Mouse (Mus musculus) kidney, postnatal 36 days (tissue): ENCODE data around the gene Hmgn2.

ENCODE experiments used
- DNase-seq, 2 experiments: peaks; one replicate each; pipeline ENCODE4 v3.0.0; 2021 to 2022; ENCODE audit warnings: mixed read lengths in 2 of 2

The Hmgn2 gene

DNA sequence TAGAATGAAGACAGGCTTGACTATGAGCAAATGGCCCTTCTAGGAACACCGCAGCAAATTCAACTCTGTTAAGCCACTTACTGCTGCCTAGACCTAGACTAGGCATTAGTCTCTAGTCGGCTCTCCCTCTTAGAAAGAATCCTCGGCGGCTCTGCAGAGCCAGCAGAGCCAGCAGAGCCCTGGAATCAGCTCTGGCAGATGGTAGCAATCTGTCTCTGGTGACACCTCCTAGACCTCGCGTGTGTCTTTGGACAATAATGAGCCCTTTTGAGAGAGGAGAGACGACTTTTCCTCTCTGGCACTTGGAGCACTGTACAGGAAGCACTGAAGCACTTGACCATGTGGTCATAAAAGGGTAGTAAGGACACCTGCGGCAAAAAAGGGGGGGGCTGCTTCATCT is 3.3 kb upstream of the Hmgn2 start:
- no peak for DNase-seq

GRCm38 (mm10) chr4:133970876-133971275 is 2.4 kb upstream of the Hmgn2 start:
- no peak for DNase-seq

- no peak for DNase-seq
These were observed 1.7 kb upstream of the Hmgn2 start for GRCm38 (mm10) chr4:133970196-133970595.

GRCm38 (mm10) chr4:133969114-133969770 is 792 bp upstream of the Hmgn2 start:
- no peak for DNase-seq

GRCm38 (mm10) chr4:133967866-133968149 is 642 bp downstream of the Hmgn2 start:
- DNase-seq, result peak; percentile 94 to 95

- peak; percentile 97 to 99 for DNase-seq
These were observed 1.1 kb downstream of the Hmgn2 start for GRCm38 (mm10) chr4:133967138-133967865.

DNA sequence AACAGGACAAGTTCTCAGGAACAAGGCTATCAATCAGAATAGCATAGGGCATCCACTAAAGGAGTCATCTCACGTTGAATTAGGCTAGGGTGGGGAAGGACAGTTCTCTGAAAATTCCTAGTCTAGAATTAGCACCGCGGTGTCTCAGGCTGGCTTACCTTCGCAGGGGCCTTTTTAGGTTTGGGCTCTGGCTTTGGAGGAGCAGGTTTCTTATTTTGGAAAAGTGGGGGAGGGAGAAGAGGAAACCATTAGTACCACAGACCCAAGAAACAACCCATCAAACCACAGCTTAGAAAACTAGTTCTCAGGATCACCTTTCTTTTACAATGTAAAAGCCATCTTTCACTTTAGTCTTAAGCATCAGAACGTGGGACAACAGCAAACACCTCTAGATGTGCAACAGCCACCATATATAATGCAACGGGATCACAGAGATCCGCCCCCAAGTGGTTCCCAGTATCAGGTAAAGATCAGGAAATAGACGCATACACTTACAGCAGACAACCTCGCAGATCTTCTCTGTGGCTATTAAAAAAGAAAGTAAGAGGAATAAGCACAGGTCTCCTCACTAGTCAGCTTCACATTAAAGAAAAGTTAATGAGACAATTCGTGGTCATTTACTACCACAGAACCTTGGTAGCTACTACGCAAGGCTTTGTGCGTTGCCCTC is 2.0 kb downstream of the Hmgn2 start:
- no peak for DNase-seq

GRCm38 (mm10) chr4:133962566-133962965 is 5.9 kb downstream of the Hmgn2 start:
- no peak for DNase-seq

- no peak for DNase-seq
These were observed 9.6 kb downstream of the Hmgn2 start for GRCm38 (mm10) chr4:133958884-133959283.

DNA sequence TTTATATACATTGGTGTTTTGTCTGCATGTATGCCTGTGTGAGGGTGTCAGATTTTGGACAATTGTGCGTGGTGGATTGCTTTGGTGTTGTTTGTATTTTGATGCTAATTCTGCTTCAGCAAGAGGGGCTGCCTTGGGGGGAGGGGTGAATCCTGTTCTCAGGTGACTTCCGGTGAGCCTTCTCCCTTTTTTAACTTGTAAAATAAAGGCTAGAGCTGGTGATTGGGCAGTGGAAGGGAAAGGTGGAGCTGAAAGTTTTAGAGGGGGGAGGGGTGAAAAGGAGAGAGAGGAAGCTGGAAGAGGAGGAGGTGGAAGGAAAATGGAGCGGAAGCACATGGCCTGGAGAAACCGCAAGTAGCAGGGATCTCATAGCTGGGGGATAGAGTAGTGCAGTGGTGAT is 12.1 kb downstream of the Hmgn2 start:
- DNase-seq, result no peak

- no peak for DNase-seq
These were observed 21.7 kb downstream of the Hmgn2 start for GRCm38 (mm10) chr4:133946736-133947135.

DNA sequence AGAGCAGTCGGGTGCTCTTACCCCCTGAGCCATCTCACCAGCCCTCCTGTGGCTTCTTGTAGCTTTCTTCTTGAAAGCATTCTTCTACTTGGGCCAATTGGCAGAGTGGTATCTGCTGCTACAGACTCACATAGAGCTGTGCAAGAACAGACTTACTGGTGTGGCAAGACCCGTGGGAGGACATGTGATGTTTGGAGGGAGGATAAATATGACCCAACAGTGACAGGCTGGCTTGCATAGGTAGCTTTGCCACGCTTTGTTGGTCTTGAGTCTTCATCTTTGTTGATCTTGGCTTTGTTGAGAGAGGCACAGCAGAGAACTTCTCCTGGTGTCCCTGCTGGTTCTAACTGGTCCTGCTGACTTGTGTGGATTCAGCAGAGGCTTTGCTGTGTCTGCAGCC is 24.7 kb downstream of the Hmgn2 start:
- no peak for DNase-seq

DNA sequence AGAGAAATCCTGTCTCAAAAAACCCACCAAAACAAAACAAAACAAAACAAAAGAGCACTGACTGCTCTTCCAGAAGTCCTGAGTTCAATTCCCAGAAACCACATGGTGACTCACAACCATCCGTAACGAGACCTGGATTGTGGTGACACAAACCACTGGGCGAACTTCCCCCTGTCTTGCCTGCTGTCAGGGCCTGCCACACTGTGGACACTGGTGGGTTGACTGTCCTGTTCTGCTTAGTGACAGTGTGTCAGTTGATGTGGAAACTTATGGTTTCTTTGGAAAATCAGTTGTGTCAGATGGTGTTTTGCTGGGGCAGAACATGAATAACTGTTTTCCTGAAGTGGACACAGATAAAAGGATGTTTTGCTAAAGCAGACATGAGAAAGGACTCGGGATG is 25.8 kb downstream of the Hmgn2 start:
- DNase-seq, result no peak

DNA sequence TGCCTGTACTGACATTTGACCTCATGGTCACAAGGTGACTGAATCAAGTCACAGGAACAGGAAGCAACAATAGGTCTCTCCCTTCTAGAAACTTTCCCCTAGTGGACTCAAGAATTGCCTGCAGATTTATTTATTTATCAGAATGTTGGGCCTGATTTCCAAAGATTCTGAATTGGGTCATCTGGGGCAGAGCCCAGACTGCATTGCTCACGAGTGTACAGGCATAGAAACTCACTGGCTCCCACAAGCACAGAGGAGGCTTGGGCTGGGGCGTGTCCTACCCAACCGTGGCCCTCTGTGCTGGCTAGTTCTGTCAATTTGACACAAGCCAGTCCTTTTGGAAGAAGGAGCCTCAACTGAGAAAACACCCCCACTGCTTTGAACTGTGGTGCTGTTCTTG is 26.9 kb downstream of the Hmgn2 start:
- DNase-seq, result no peak

GRCm38 (mm10) chr4:133940386-133941260 is 27.8 kb downstream of the Hmgn2 start:
- no peak for DNase-seq

DNA sequence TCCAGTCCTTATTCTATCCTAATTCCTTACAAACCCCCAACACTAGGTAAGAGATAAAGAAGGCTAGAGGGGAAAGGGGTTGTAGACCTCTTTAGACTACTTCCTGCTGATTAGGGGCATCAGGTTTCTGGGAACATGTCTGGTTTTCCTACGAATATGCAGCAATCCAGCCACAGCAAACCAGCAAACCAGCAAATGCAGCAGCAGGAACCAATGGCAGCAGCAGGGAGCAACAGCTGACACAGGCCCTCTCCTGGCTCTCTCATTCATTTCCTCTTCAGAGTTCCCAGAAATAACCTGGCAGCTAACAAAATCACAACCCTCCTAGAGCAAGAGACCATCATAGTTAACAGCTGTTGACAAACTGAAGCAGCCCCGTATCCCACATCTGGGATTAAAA is 30.4 kb downstream of the Hmgn2 start:
- DNase-seq, result no peak

- peak; percentile 54 to 69 for DNase-seq
These were observed 36.7 kb downstream of the Hmgn2 start for GRCm38 (mm10) chr4:133931785-133932184.

DNA sequence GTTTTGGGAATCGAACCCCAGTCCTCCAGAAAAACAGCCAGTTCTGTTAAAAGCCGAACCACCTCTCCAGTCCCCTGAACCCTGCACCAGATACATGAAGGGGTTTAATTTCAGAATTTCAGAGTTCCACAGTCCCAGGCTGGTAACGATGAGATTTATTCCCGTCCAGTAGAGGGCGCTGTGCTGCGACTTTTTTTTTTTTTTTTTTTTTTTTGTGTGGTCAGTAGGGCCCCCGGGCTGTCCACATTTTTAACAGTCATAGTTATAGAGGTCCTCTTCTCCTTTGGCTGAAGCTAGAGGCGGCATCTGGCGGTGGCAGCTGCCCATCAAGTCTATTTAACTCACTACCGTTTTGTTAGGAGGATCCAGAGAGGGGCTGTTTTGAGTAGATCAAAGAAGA is 37.1 kb downstream of the Hmgn2 start:
- DNase-seq, result peak in 1 of 2 experiments; percentile 38

DNA sequence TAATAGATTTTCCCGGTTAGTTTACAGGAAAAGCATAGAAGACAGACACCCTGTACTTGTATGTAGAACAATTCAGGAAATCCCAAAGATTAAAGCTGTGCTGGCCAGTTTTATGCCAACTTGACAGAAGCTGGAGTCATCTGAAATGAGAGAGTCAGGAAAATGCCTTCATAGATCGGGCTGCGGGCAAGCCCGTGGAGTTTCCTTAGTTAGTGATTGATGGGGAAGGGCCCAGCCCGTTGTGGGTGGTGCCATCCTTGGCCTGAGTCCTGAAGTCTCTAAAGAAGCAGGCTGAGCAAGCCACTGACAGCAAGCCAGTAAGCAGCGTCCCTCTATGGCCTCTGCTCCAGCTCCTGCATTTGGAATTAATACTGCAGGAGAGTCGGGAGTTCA is 39.2 kb downstream of the Hmgn2 start:
- DNase-seq, result peak; percentile 55 to 66

GRCm38 (mm10) chr4:133928576-133929277 is 39.7 kb downstream of the Hmgn2 start:
- DNase-seq, result peak in 1 of 2 experiments; percentile 12

DNA sequence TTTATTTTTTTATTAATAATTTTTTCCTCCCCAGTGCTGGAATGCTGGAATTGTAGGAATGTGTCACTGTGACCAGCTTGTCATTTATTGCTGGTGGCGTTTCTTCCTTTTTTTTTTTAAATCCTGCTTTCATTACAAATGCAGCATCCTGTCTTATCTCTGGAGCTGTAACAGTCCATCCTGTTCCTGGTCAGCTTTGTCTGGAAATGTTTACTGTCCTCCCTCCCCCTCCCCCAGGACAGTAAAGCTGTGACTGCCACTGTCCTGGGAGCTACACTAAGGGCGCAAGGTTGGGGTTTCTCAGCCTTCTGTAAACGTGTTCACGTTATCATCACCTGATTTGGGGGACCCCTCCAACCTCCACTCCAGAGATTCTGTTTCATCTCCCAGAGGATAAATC is 43.2 kb downstream of the Hmgn2 start:
- DNase-seq, result no peak

DNA sequence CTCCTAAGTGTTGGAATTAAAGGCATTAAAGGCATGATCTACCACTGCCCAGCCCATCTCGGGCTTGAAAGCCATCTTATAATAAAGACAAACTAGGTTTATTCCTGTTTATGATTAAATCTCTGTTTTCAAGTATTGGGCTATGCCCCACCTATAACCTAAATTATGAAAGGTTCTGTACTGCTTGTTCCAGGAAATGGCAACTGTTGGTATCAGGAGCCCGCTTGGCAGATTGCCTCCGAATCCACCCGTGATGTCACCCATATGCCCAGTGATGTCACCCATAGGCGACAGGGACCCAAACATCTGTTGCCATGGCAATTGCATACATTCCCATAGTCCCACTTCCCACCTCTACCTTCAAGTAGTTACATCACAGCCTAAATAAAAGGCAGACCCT is 44.7 kb downstream of the Hmgn2 start:
- DNase-seq, result no peak
